Mouse (Mus musculus) adrenal gland, postnatal 14 days (tissue): Measurements from ENCODE around the gene Ythdf2. TPM values are rescaled to one million over a fixed set of nuclear protein-coding genes. Genes with fewer than 3 reads are reported as not detected.
A peak's percentile ranks its signal among the peaks of the same experiment; 100 is the strongest.

ENCODE experiments used
- DNase-seq: peaks from one replicate; pipeline ENCODE4 v3.0.0; 2021; ENCODE audit warnings: mixed read lengths
- microRNA-seq, 2 experiments: library from miRNA; unstranded; fragments of <30 nt; microRNA quantifications; one replicate each; pipeline ENCODE4 v1.2.0; 2021
- total RNA-seq: library from RNA; stranded (reverse); gene quantifications from 2 replicates; pipeline ENCODE4 v1.2.3, GENCODE M21; 2021

Gene Ythdf2
- total RNA-seq, 1 experiment from 2014 or later, result 48.8 TPM

GRCm38 (mm10) chr4:132151673-132152072, 60.4 kb downstream of the Ythdf2 start:
- no peak for DNase-seq

- no peak for DNase-seq
Observed at GRCm38 (mm10) chr4:132146201-132146600, 65.9 kb downstream of the Ythdf2 start.

GRCm38 (mm10) chr4:132145092-132145491, 67.0 kb downstream of the Ythdf2 start:
- DNase-seq, result no peak

GRCm38 (mm10) chr4:132144080-132144841, 67.8 kb downstream of the Ythdf2 start, which contains the start of gene Oprd1:
Oprd1 (minus strand) TSS chr4:132144486.
- peak; percentile 35 for DNase-seq

GRCm38 (mm10) chr4:132138640-132139039, 73.5 kb downstream of the Ythdf2 start:
- DNase-seq, result no peak

GRCm38 (mm10) chr4:132137013-132137412, 75.1 kb downstream of the Ythdf2 start:
- no peak for DNase-seq

Small RNA genes lying within 50 kb of the gene (microRNA-seq; reads per million reads assigned to microRNA genes)
- 0 reads per million in 2 experiments for gene Gm22033

Other genes with a start within 250 kb of the Ythdf2 start
- 0.19 TPM in 1 of 2 replicates, not detected in the other for gene Gm10300, start 137.6 kb downstream of the Ythdf2 start, total RNA-seq
- 112 and 148 TPM in 2 replicates for gene Epb41, start 137.0 kb downstream of the Ythdf2 start, total RNA-seq
- 1.3 and 1.4 TPM in 2 replicates for gene Oprd1, start 67.8 kb downstream of the Ythdf2 start, total RNA-seq
- 16.2 and 17.3 TPM in 2 replicates for gene Gmeb1, start 49.3 kb upstream of the Ythdf2 start, total RNA-seq
- 27.3 and 31.3 TPM in 2 replicates for gene Taf12, start 62.1 kb upstream of the Ythdf2 start, total RNA-seq
- gene Rab42, start 91.1 kb upstream of the Ythdf2 start, total RNA-seq, result 0.93 and 3.5 TPM in 2 replicates
- 33.2 and 35.3 TPM in 2 replicates for gene Trnau1ap, start 117.2 kb upstream of the Ythdf2 start, total RNA-seq
- 20.6 and 24.9 TPM in 2 replicates for gene Rcc1, start 141.3 kb upstream of the Ythdf2 start, total RNA-seq
- gene Phactr4, start 210.2 kb upstream of the Ythdf2 start, total RNA-seq, result 40.3 and 46.2 TPM in 2 replicates